Mouse (Mus musculus) thymus, adult 18-20 months (tissue): ENCODE measurements around the gene Rnf145.

Source experiments
- DNase-seq, 2 experiments: peaks; one replicate each; pipeline ENCODE4 v3.0.0; 2022; ENCODE audit warnings: mixed read lengths in 2 of 2

The Rnf145 gene

DNA sequence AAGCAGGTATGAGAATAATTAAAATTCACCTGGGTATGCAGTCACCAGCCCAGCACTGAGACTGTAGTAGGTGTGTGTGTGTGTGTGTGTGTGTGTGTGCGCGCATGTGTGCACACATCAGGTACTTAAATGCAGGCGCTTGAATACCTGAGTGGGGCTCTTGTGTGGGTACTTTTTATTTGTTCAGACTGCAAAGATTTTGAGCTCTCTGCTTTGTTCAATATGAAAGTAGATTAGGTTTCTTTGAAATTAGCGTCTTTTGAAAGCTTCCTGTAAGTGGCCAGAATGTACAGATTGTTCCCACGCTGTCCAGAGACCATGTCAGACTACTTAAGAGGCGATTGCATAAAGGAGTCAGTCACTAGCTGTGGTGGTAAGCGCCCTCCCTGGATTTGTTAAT is 18.6 kb downstream of the Rnf145 start:
- no peak for DNase-seq

- DNase-seq, result no peak
Observed at GRCm38 (mm10) chr11:44538101-44538500, 19.3 kb downstream of the Rnf145 start.

GRCm38 (mm10) chr11:44538501-44539290 is 19.9 kb downstream of the Rnf145 start:
- DNase-seq, result no peak

GRCm38 (mm10) chr11:44539291-44539930 is 20.6 kb downstream of the Rnf145 start:
- DNase-seq, result no peak

GRCm38 (mm10) chr11:44540243-44540642 is 21.5 kb downstream of the Rnf145 start:
- no peak for DNase-seq

GRCm38 (mm10) chr11:44541280-44541679 is 22.5 kb downstream of the Rnf145 start:
- DNase-seq, result no peak

- DNase-seq, result no peak
Observed at GRCm38 (mm10) chr11:44541813-44542212, 23.0 kb downstream of the Rnf145 start.

- no peak for DNase-seq
Observed at GRCm38 (mm10) chr11:44543593-44543992, 24.8 kb downstream of the Rnf145 start.

DNA sequence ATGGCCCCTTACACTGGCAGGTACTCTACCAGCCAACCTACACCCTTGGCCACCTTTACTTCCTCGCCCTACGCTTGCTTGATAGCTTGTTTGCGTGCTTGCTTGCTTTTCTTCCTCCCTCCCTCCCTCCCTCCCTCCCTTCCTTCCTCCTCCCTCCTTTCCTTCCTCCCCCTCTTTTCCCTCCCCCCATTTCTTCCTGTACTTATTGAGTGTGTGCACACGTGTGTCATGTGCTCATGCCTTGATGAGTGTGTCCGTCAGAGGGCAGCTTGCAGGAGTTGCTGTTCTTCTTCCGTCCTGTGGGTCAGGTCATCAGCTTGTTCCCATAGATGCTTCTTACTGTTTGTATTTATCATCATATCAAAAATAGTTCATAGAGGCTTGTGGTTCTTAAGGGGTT is 25.2 kb downstream of the Rnf145 start:
- DNase-seq, result no peak

- peak; percentile 52 to 71 for DNase-seq
Observed at GRCm38 (mm10) chr11:44545181-44545580, 26.4 kb downstream of the Rnf145 start.

DNA sequence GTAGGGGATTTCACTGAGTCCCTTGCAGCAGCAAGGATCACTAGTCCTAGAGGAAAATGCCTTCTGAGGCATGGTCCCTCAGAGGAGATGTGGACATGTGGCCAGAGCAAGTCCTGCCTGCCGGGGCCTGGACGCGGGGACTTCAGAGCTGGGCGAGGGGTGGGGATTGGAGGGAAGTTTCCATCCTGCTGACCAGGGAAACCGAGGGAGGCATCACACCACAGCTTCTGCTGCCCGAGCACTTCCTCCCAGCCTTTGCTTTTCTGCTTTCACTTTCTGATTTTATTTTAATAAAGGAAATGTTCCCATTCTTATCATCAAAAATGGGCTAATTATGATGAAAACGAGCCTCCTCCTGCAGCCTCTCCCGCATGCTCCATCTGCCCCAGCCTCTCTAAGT is 27.5 kb downstream of the Rnf145 start:
- no peak for DNase-seq

DNA sequence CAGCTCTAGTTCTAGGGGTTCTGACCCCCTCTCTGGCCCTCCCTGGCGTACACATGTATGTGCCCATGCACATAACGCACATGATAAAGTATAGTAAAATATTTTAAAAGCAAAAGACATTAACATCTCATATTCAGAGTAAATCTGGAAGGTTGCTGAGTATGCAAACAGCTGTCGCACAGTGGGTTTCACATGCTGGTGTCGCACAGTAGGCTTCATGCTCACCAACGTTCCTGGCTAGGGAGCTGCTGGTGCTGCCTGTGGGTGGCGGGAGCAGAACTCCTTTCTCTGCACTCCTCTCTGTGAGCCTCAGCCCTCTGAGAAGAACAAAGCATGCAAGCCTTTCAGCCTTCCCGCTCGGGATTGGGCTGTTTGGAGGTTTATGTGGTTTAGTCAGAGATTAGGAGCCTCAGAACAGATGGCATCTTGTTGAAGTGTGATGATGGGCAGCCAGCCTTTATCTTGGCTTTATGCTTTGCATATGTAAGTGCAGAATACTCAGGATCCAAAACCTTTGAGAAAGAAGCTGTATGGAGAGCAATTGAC is 29.0 kb downstream of the Rnf145 start:
- DNase-seq, result no peak

DNA sequence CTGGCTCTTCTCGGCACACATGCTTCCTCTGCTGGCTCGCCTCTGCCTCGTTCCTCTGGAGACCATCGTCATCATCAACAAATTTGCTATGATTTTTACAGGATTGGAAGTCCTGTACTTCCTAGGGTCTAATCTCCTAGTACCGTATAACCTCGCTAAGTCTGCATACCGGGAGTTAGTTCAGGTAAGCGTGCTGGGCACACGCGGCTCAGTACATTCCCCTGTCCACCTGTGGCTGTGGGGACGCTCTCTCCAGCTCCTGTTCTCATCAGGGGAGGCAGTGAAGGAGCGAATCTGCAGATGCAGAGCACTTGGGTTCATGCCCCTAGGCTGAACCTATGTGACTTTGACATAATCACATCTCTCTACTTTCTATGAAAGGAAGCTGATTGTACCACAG is 30.1 kb downstream of the Rnf145 start:
- no peak for DNase-seq

GRCm38 (mm10) chr11:44549511-44550278 is 30.9 kb downstream of the Rnf145 start:
- no peak for DNase-seq

DNA sequence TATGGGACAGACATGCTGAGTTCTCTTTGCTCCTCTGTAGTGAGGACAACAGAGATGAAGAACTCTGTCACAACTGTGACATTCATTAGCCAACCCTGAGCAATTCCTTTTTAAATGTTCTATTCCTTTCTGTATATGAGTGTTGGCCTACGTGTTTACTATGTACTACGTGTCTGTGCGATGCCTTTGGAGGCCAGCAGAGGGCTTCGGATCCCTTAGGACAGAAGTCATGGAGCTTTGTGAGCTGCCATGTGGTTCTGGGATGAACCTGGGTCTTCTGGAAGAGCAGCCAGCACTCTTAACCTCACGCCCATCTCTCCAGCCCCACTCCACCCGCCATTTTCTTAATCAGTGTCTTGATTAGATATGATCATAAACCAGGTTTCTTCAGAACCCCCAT is 32.2 kb downstream of the Rnf145 start:
- no peak for DNase-seq

DNA sequence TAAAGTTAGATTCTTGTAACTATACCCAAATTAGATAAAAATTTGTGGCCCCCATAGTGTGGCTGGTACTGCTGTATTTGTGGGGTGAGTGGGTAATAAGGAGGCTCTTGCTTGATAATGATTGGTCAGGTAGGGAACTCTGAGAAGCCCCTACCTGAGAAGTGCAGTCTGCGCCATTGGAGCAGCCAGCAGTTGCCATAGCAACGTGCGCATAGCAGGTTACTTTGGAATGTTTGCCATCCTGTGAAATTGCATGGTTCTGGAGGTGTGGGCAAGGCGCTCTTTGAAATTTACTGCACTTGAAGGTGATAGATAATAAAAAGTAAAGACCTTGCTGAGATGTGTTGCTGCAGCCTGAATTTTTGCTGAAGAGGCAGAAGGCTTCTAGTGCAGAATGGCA is 35.6 kb downstream of the Rnf145 start:
- DNase-seq, result no peak

- DNase-seq, result no peak
Observed at GRCm38 (mm10) chr11:44558521-44558920, 39.8 kb downstream of the Rnf145 start.

DNA sequence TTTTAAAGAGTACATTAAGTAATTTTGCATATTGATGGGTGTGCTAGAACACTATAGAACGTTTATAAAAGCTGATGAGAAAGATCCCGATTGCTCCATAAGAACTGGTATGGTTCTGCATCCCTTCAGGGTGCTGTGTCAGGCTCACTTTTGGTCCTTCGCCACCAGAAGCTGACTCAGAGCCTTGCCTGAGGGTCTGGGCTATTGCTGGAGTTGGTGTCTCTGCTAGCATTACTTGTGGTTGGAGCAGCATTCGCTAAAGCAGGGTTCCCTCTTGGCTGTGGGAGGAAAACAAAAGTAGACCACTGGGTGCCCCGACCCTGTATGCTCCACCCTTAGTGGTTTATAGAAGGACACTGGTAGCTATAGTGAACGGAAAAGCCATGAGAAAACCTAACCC is 40.7 kb downstream of the Rnf145 start:
- DNase-seq, result no peak

- no peak for DNase-seq
Observed at GRCm38 (mm10) chr11:44560396-44560795, 41.6 kb downstream of the Rnf145 start.

GRCm38 (mm10) chr11:44561476-44562015 is 42.8 kb downstream of the Rnf145 start:
- DNase-seq, result no peak

GRCm38 (mm10) chr11:44562389-44563135 is 43.8 kb downstream of the Rnf145 start:
- DNase-seq, result no peak

DNA sequence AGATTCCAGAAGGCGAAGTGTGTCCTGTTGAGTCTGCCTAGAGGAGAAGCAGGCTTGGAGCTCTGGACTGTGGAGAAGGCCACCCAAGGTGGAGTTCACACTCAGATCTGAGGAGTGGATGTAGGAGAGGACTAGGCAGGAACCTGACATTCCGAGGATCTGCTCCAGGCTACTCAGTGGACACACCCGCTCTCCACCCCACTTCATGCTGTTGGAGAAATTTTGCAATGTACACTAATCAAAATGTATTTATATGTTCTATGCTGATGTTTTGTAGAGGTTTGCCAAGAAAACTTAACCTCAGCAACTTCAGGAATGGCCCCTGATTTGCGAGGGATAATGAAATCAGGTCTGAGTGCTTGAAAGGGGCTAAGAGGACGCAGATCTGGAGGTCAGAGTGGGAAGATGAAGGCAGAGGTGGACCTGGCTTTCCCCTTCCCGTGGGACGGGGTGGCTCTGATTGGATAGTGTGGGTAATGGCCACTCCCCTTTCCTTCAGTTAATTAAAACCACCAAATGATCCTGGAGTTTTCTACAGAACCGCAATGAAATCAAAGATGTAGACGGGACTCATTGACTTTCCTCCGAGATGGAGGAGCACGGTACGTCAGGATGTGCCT is 45.6 kb downstream of the Rnf145 start:
- DNase-seq, result no peak
